Mouse (Mus musculus): ENCODE results near the gene Samd4.

DNA sequence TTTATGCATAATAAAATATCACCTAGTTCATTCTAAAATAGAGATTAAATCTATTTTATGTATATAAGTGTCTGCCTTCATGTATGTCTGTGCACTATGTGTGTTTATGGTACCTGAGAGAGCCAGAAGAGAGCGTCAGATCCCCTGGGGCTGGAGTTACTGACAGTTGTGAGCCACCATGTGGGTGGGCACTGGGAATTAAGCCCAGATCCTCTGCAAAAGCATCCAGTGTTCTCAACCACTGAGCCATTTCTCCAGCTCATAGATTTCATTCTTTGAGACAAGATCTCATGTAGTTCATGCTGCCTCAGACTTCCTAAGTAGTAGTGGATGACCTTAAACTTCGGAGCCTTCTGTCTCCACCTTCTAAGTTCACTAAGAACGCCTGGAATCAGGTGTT, 133.0 kb downstream of the Samd4 start:
- TF ChIP-seq CTCF (IDR thresholded peaks at IDR 0.05), result no peak
- no peak for TF ChIP-seq EP300 (IDR thresholded peaks at IDR 0.05)
